Mouse (Mus musculus) layer of hippocampus, postnatal 36 days (tissue): ENCODE measurements around the gene Igf2bp1. TPM values are rescaled to one million over a fixed set of nuclear protein-coding genes. Genes with fewer than 3 reads are reported as not detected.
A peak's percentile ranks its signal among the peaks of the same experiment; 100 is the strongest.

Source experiments
- DNase-seq, 2 experiments: peaks; one replicate each; pipeline ENCODE4 v3.0.0; 2022
- total RNA-seq, 2 experiments: library from RNA; stranded (reverse); gene quantifications; 2 replicates each; pipeline ENCODE4 v1.2.3; 2021

Igf2bp1 gene
- total RNA-seq: not detected

DNA sequence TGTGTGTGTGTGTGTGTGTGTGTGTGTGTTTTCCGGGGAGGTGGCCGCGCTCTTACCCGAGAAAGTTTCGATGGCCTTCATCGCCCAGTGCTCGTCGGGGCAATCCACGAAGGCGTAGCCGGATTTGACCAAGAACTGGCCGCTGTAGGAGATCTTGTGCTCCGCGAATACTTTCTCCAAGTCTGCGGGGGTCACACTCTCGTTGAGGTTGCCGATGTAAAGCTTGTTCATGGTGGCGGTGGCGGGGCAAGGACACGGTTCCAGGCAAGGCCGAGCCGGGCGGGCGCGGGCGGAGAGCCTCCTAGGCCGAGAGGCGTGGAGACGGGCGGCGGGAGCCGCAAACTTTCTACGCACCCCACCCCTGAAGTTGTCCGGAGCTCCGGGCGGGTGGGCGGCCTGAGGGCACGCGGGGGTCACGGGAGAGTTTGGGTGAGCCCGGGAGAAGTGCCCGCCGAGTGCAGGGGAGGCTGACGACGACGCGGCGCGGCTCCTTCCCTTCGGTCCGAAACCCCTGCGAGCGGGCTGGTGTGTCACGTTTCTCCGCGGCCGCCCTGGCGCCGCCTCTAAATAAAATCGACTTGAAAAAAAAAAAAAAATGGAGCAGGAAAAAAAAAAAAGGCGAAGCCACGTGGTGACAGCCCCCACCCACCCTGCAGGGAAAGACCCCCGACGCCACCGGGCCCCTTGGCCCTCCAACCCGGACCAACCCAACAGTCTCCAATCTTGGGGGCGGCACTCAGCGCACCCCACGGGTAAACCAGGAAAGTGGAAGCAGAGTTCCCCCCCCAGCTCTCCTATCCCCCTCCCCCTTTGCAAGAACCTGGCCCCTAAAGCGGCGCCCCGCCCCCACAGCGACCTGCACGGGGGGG is at the start of gene Igf2bp1:
TSS of gene Igf2bp1 (minus strand) at position 538 of the 869 bp plus-strand sequence.
- no peak for DNase-seq

DNA sequence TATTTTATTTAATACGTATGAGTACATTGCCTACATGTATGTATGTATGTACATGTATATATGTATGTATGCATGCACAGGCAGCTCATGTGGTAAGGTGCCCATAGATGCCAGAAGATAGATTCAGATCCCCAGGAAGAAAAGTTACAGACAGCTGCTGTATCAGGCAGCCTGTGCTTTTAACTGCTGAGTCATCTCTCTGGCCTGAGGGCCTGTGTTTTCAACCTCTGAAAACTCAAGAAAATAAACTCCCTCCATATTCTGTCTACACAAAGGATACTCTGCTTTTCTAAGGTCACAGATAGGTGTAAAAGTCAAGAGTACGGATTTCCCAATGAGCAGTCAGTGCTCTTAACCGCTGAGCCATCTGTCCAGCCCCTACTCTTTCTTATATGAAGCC is 45.1 kb upstream of the Igf2bp1 start:
- no peak for DNase-seq

DNA sequence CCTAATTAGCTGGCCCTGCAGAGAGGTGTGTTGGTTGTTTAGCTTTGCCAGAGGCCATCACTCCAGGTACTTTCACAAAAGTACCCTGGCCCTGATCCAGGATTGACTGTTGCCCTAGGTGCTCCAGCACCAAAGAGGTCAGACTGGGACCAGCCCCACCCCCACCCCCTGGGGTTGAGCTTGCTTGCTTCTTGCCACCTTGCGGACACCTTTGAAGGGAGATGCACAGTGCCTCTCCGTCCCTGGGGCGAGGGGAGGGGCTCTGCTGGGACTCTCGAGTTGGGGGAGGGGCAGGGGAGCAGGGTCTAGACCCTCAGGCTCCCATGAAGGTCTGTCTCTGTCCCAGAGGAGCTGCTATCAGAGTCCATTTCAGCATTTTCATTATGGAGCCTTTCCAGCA is 44.2 kb upstream of the Igf2bp1 start:
- no peak for DNase-seq

DNA sequence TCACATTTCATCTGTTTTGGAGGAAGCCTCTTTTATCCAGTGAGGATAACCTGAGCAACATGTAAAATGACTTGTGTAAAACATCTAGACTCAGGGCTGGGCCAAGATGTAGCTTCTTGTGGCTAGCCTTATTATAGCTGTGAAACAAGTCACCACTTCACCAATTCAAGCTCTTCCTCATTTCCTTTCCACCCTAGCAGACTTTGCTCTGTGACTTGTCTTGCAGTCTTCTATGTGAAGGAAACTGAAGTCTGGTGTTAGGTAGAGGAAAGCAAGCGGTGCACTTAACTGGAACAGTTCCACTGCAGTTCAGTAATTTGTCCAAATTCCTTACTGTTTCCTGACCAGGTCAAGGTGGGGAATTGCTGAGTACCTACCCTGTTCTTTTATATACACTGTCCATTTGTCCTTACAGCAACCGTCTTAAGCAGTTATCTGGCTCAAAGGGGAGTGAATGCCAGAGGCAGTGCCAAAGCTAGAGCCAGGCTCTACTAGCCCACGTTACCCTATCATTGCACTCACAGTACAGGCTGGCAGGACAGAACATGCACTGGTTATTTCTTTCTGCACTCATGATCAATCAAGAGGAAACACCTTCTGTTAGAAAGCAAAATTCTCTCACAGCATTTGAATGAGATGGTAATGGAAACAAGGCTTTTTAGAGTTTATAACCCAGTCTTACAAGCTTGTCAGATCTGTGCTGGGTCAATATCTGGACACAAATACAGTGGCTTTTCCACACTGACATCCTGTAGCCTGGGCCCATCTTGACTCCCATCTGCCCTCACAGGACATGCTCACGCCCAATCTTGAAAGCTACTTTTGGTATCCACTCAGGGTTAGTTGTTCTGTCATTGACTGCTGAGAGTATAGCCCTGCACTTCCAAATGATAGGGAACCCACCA is 42.0 kb upstream of the Igf2bp1 start:
- no peak for DNase-seq

DNA sequence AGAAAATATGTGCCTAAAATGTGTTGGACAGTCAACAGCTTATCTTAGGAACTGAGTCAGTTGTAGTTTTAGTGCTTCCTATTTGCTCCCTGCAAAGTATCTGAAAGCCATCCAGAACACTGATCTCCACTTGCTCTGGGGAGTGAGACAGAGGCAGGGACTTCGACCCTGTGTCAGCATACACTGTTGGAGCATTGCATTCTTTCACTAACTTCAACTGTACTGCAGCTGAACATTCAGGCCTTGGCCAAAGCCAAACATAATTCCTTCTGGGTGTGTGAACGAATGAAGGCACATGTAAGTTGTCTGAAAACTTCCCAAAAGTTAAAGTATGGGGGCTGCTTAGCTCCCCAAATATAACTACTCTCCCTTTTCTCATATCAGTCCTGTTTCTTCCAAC is 41.1 kb upstream of the Igf2bp1 start:
- DNase-seq: no peak

DNA sequence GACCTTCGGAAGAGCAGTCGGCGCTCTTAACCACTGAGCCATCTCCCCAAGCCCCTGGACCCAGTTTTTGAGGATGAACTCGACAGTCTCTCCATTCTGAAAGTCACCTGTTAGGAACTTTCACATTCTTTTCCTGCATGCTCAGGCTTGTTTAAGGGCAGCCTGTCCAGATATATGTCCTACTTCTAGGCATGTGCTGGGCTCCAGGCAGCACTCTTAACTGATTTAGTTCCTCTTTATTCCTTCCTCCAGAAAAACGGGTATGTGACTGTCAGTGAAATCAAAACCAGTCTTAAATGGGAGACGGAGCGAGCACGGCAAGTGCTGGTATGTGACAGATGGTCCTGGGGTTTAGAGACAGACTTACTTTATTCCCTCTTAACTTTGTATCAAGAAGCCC is 40.3 kb upstream of the Igf2bp1 start:
- peak in 1 of 2 experiments; percentile 14 for DNase-seq

DNA sequence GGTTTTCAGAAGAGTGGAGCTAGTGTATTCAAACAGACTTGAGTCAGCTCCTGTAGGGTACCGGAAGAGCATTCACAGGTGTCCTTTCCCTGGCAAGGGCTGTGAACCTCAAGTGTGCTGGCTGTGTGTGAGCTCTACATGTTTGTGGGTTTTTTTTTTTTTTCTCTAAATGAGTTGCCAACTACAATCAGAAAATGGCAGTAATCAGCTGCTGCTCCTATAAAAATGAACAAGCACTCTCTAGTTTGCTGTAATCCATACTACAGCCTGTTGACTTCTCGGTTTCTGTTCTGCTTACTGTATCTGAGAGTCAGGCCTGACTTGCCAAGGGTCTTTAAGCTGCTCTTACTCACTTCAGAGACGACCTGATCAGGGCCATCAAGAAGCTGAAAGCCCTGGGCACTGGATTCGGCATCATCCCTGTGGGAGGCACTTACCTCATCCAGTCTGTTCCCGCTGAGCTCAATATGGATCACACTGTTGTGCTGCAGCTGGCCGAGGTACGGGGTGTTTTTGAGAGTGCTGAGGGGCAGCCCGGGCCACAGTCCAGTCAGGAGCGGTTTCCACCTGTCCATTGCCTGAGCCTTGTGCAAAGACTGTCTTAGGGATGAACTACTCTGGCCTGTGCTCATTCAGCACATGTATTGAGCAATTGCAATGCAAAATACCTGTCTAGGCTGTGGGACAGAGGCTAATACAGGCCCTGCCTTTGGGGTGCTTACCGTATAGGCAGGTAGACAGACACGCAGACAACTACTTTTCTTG is 39.2 kb upstream of the Igf2bp1 start:
- DNase-seq: no peak

DNA sequence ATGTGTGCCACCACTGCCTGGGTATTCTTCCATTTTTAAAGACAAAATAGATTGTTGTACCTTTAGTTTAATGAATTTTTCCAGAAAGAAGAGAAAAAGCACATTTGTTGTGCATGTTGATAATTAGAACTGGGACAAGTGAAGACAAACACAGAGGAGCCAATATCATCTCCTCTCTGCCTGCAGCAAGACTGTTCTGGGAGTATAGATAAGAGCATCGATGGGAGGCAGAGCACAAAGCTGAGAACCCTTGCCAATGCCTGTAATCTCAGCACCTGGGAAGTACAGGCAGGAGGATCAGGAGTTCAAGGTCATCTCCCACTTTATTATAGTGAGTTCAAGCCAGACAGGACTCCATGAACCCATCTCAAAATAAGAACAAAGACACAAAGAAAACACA is 32.8 kb upstream of the Igf2bp1 start:
- DNase-seq: no peak

DNA sequence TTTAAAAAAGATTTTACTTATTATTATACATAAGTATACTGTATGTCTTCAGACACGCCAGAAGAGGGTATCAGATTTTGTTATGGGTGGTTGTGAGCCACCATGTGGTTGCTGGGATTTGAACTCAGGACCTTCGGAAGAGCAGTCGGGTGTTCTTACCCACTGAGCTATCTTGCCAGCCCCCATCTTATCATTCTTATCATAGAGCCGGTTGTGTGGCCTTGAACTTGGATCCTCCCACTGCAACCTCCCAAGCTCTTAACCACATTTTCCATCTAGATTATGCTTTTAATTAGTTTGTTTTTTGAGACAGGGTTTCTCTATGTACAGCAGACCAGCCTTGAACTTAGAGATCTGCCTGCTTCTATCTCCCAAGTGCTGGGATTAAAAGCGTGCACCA is 31.8 kb upstream of the Igf2bp1 start:
- DNase-seq: no peak

DNA sequence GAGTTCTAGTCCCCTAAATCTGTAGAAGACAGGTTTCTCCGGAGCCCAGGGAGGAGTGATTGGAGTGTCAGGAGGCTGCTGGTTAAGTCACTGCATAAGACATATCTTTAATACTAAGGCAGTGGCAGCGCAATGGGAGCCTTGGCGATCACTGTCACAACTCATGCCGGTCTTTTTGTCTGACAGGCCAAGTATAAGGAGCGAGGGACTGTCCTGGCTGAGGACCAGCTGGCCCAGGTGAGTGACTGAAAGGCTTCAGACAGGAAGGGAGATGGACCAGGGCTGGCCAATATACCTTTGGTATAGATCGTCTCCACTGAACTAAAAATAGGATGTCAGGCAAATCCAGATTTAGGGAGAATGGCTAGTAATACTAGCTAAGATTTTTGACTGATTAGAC is 29.4 kb upstream of the Igf2bp1 start:
- no peak for DNase-seq

DNA sequence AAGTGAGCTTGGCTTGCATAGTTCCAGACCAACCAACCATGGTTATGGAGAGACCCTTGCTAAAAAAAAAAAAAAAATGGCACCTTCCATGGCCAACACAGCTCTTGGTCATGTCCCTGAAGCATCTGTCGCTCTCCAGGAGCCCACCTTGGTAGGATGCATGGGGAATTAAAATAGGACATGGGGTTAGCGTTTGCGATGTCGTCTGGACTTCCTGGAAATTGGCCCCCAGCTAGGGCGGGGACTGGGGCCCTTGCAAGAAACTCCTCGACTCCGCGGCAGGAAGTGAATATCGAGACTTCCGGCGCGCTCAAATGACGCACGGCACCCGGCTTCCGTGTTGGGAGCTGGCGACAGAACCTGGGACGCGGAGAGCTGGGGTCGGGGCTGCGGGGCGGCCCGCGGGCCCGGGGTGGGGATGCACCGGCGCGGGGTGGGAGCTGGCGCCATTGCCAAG is 28.9 kb upstream of the Igf2bp1 start, which contains the start of gene Snf8:
TSS of gene Snf8 (plus strand) at position 290 of the 457 bp plus-strand sequence.
- peak; percentile 91 to 94 for DNase-seq

DNA sequence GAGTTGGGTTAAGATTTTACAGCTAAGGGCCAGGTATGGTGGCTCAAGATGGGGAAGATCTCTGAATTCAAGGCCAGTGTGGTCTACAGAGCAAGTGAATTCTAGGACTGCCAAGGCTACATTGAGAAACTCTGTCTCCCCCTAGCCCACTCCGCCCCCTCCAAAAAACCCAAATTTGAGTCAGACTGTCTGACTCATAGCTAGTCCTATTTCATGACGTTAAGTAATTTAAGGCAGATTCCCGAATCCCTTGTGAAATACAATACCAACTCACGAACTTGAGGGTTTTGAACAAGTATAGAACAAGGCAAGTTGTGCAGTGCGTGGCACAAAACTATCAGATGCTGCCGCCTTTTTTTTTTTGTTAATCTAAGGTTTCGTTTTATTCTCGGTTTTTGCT is 28.4 kb upstream of the Igf2bp1 start:
- DNase-seq: no peak

DNA sequence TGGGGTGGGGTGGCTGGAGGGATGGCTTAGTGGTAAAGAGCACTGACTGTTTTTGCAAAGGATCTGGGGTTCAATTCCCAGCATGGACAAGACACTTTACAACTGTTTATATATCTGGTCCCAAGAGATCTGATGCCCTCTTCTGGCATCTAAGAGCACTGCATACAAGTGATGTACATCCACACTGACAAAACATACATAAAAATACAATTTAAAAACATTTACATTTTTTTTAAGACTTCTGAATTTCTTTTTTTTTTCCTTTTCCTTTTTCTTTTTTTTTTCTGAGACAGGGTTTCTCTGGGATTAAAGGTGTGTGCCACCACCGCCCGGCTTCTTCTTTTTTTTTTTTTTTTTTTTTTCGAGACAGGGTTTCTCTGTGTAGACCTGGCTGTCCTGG is 27.5 kb upstream of the Igf2bp1 start:
- no peak for DNase-seq

DNA sequence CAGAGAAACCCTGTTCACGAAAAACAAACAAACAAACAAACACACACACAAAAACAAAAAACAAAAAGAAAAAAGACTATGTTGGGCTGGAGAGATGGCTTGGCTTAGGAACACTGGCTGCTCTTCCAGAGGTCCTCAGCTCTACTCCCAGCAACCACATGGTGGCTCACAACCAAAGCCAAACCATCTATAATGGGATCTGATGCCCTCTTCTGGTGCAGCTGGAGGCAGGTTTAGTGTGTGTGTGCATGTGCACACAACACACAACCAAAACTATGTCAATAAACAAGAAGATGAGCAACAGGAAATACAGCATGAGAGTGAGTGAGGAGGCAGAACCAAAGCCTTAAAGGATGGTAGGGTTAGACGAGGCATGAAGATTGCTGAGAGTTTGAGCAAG is 26.0 kb upstream of the Igf2bp1 start:
- no peak for DNase-seq

DNA sequence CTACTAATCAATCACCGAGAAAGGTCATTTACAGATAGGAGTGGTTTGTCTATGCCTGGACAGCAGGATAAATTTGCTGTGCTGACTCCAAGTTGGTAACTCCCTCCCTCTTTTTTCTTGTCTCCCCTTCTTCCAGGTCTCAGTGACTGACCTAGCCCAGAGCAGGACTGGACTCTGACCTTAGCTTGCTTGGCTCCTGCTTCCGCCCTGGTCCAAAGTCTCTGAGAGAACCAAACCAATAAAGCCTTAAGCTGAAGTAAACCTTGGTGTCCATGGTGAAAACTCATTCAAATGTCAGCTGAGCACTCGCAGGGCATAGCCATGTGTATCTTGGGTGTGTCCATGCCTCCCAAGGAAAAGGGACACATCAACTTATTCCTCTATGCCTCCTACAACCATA is 24.8 kb upstream of the Igf2bp1 start:
- DNase-seq: no peak

DNA sequence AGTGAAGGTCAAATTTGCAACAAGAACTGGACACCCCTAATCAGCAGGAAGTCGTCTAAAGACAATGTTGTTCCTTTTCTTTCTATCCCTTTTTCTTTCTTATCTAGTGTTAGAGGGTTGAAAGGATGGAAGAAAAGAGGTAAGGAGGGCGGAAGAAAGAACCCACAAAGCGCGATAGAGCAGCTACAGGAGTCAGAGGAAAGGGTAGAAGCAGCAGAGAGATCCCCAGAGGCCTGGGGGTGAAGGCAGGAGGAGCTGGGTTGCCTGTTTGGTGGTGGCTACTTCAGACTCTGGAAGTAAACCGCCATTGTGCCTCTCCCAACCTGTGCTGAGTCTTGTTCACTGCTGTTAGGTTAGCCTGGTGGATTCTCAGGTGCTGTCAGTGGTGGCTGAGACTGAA is 22.4 kb upstream of the Igf2bp1 start:
- DNase-seq: no peak

DNA sequence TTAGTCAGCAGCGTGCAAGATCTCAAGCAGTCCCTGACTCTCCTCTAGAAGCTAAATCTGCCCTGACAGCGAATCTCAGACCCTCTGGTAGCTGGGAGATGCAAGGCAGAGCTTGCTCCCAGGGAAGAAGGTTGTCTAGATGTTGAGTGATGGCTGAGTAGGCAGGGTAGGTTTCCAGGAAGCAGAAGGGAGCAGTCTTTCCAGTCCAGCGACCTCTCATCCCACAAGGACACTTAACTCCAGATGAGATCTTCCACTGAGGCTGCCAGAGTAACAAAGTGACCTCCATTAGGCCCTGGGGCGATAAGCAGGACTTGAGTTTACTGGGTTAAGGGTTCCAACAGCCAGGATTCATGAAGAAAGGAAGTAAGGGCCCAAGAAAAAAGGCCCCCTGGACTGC is 14.9 kb upstream of the Igf2bp1 start:
- no peak for DNase-seq

DNA sequence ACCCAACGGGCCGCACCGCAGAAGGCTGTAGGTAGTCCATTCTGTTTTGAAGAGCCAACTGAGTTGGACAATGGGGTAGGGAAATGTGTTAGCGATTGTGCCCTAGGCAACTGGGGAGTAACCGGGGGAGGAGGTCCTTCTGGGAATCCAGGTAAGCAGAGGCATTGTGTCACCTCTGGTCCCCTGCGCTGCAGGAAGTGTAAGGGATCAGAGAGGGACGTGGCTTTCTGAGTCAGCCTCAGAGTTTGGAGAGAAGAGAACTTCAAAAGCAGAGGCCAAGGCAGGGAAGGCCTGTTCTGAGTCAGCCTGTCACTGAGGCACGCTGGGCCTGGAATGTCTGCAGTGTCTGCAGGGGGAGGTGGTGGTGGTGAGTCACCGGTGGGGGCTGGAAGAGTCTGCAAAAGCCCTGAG is 12.2 kb upstream of the Igf2bp1 start:
- DNase-seq: no peak

DNA sequence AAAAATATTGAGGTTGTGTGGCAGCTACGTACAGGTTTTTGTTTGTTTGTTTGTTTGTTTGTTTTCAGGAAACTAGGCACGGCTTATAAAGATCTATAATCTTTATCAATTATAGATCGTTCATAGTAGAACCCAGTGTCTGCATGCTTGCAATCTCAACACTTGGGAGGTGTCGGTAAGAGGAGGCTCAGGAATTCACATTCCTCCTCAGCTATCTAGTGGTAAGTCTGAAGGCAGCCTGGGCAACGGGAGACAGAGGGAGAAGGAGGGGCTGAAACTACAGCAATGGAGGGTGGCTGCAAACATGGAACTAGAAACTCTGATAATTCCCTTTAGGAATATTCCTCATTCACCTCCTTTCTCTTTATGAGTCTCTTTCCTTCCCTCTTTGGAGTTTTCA is 9.7 kb upstream of the Igf2bp1 start:
- no peak for DNase-seq

DNA sequence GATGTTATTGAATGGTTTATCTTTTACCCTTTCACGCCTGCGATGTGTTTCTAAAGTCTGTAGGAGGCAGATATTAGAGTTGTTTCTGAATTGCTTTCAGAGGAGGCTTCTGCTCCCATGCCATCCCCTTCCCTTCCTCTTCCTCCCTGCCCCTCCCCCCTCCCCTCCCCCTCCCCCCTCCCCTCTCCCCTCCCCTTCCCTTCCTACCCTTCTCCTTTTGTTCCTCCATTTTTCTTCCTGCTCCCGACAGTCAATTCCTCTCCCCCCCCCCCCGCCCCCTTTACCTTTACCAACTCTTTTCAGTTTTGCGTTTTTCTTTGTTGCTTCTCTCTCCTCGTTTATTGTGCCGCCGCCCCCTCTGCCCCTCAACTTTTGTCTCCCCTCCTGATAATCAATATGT is 6.2 kb upstream of the Igf2bp1 start:
- DNase-seq: no peak

DNA sequence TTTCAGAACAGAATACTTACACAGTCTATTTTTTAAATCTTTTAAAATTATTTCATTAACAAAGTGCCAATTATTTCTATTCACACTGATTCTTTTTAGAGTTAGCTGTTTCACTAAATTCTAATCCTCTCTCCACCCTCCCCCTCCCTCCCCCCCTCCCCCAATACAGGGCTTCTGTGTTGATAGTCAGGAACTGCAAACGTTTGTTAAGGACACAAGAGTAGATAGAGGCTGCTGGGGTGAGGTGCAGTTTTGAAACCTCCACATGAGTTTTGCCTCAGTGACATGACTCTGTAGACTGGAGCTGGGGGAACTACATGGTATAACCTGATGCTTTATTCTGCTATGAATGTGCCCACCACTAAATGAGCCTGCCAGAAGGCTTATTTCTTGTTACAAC is 3.1 kb upstream of the Igf2bp1 start:
- DNase-seq: no peak

DNA sequence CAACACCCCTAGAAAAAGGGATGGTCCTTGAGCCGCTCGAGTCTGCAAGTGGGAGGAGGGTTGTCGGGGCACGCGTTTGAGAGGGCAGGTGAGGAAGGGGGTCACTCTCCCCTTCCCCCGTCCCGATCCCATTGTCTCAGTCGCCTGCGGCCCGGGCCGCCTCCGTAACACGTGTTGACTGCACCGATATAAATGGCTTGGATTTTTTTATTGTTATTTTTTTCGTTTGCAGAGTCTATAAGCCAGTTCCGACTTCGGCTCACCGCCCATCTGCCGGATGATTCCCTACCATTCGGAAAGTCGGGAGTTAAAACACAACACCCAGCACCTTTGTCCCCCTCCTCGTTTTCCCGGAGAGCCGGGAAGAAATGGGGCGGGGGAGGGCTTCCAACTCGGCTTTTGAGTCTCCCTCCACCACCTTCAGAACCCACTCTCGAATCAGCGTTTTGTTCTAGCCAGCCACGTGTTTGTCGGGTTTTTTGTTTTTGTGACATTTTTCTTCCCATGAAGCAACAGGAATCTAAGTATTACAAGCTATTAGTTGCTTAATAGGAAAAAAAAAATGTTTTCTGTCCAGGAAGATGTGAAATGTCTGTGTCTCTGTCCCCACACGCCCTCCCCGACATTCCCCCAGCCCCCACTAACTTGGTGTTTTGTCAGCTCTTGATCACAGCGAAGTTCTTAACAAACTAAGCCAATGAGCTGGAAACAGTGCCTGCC is 1.9 kb upstream of the Igf2bp1 start:
- no peak for DNase-seq
